Mouse (Mus musculus) olfactory bulb, adult 2 months (tissue): ENCODE data around the gene Sall2. TPM values are rescaled to one million over a fixed set of nuclear protein-coding genes. Genes with fewer than 3 reads are reported as not detected.

Experiments used
- H3K27ac ChIP-seq: fragments of 200-500 bp; 2 replicates; pipeline ENCODE4 v1.5.1; 2012; ENCODE audit warnings: low read depth, low read length; ENCODE audit not compliant: insufficient read depth
- H3K4me1 ChIP-seq: fragments of 200-500 bp; 2 replicates; pipeline ENCODE4 v1.6.1; 2012; ENCODE audit warnings: low read length; ENCODE audit not compliant: control insufficient read depth, insufficient read depth
- H3K4me3 ChIP-seq: fragments of 200-500 bp; 2 replicates; pipeline ENCODE4 v1.5.1; 2012; ENCODE audit warnings: mild to moderate bottlenecking, low read depth, low read length, moderate library complexity; ENCODE audit not compliant: insufficient read depth
- CTCF ChIP-seq: fragments of 200-500 bp; IDR thresholded peaks from 2 replicates; pipeline ENCODE4 v1.5.1; 2012; ENCODE audit warnings: low read depth, mild to moderate bottlenecking, low read length, moderate library complexity; ENCODE audit not compliant: insufficient read depth
- POLR2A ChIP-seq: fragments of 200-500 bp; IDR thresholded peaks from 2 replicates; pipeline ENCODE4 v1.6.1; 2012; ENCODE audit warnings: mild to moderate bottlenecking, low read depth, low read length, moderate library complexity; ENCODE audit not compliant: insufficient read depth
- WGBS: fragments of 180-500 bp; shearing (Covaris S2); methylation state at CpG from one replicate; pipeline ENCODE4 v1.1.7; 2018; 5-methylcytosine and 5-hydroxymethylcytosine counted together
- polyA plus RNA-seq: library from polyadenylated mRNA; stranded (reverse); fragments of >200 nt; gene quantifications from 2 replicates; pipeline ENCODE4 v1.2.4, GENCODE M21; 2012; ENCODE audit warnings: low replicate concordance; ENCODE audit not compliant: missing spikeins, insufficient read depth, insufficient read length

Gene Sall2
- polyA plus RNA-seq, 1 experiment, result not detected

DNA sequence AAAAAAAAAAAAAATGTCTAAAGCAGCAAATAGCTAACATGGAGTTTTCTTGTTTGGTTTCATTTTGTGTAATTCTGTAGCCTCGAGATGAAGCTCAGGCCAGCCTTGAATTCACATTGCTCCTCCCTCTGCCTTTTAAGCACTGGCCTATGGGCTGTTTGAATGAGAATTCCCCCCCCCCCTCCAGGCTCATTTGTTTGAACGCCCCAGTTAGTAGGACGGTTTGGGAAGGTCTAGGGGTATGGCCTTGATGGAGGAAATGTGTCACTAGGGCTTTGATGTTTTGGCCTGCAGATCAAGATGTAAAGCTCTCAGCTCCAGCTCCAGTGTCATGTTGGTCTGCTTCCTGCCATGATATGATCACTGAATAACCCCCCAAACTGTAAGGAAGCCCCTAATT lies 55.8 kb downstream of the Sall2 start:
- Histone ChIP-seq H3K4me3 (no peak overlapping the region), H3K27ac (no peak overlapping the region), H3K4me1 (no peaks in the 10 kb centered on the region)
- 57% methylated on average over 3 of the region's 3 CpGs for WGBS
- TF ChIP-seq POLR2A (no peak), CTCF (no peak)

Other genes with a start within 250 kb of the Sall2 start
- gene Hnrnpc, start 224.7 kb downstream of the Sall2 start, polyA plus RNA-seq, result 795 TPM in 1 of 2 replicates, not detected in the other
- not detected in 2 replicates for gene Rpgrip1, start 218.1 kb downstream of the Sall2 start, polyA plus RNA-seq
- not detected in 2 replicates for gene Supt16, start 131.3 kb downstream of the Sall2 start, polyA plus RNA-seq
- 792 TPM in 1 of 2 replicates, not detected in the other for gene Chd8, start 71.0 kb downstream of the Sall2 start, polyA plus RNA-seq
- gene Tox4, start 49.6 kb downstream of the Sall2 start, polyA plus RNA-seq, result not detected in 2 replicates
- gene Rab2b, start 49.2 kb downstream of the Sall2 start, polyA plus RNA-seq, result 394 TPM in 1 of 2 replicates, not detected in the other
- gene Mettl3, start 23.6 kb downstream of the Sall2 start, polyA plus RNA-seq, result not detected in 2 replicates
- not detected in 2 replicates for gene Olfr1513, start 27.6 kb upstream of the Sall2 start, polyA plus RNA-seq
- gene Olfr1512, start 50.4 kb upstream of the Sall2 start, polyA plus RNA-seq, result not detected in 2 replicates
- gene Olfr1511, start 68.6 kb upstream of the Sall2 start, polyA plus RNA-seq, result not detected in 2 replicates
- gene Olfr1510, start 85.6 kb upstream of the Sall2 start, polyA plus RNA-seq, result not detected in 2 replicates
- not detected in 2 replicates for gene Olfr1509, start 114.2 kb upstream of the Sall2 start, polyA plus RNA-seq
- gene Olfr1508, start 138.7 kb upstream of the Sall2 start, polyA plus RNA-seq, result not detected in 2 replicates
- gene Olfr1507, start 167.0 kb upstream of the Sall2 start, polyA plus RNA-seq, result not detected in 2 replicates